Mouse (Mus musculus): Measurements from ENCODE around the gene Klhl42. TPM values are rescaled to one million over a fixed set of nuclear protein-coding genes. Genes with fewer than 3 reads are reported as not detected.
A peak's percentile ranks its signal among the peaks of the same experiment; 100 is the strongest.

The Klhl42 gene
- total RNA-seq, 2 experiments from 2014 or later = 1.7 to 2.2 TPM

GRCm38 (mm10) chr6:147094771-147095170 is 3.6 kb downstream of the Klhl42 start:
- Histone ChIP-seq H3K4me3 (no peak overlapping the region), H3K27ac (no peak overlapping the region)
- intact Hi-C loops (cut with DNase I) = loop anchor here (10.0 kb wide), 1 partner anchor 260 kb away; no protein-coding TSS in a partner anchor
- DNase-seq = no peak
- no peak for TF ChIP-seq CTCF (IDR thresholded peaks at IDR 0.05)

GRCm38 (mm10) chr6:147096109-147096508 is 4.9 kb downstream of the Klhl42 start:
- no peak for DNase-seq
- TF ChIP-seq CTCF (IDR thresholded peaks at IDR 0.05) = no peak
- Histone ChIP-seq H3K4me3 (no peak overlapping the region), H3K27ac (no peak overlapping the region)
- intact Hi-C loops (cut with DNase I) = loop anchor here (10.0 kb wide), 1 partner anchor 261 kb away; no protein-coding TSS in a partner anchor

GRCm38 (mm10) chr6:147096934-147097333 is 5.8 kb downstream of the Klhl42 start:
- intact Hi-C loops (cut with DNase I) = loop anchor here (10.0 kb wide), 1 partner anchor 262 kb away; no protein-coding TSS in a partner anchor
- no peak for TF ChIP-seq CTCF (IDR thresholded peaks at IDR 0.05)
- Histone ChIP-seq H3K4me3 (no peak overlapping the region), H3K27ac (no peak overlapping the region)
- no peak for DNase-seq

- no peak overlapping the region for H3K4me3 ChIP-seq
- no peak for TF ChIP-seq CTCF (IDR thresholded peaks at IDR 0.05)
- intact Hi-C loops (cut with DNase I) = loop anchor here (10.0 kb wide), 1 partner anchor 263 kb away; no protein-coding TSS in a partner anchor
- DNase-seq = no peak
- H3K27ac ChIP-seq = no peak overlapping the region
Observed at GRCm38 (mm10) chr6:147097346-147097929, 6.3 kb downstream of the Klhl42 start.

GRCm38 (mm10) chr6:147099458-147100277 is 8.5 kb downstream of the Klhl42 start:
- H3K27ac ChIP-seq = no peak overlapping the region
- intact Hi-C loops (cut with DNase I) = loop anchor here (5.0 to 10.0 kb wide), 2 partner anchors 82 to 265 kb away; no protein-coding TSS in a partner anchor
- H3K4me3 ChIP-seq = no peak overlapping the region
- no peak for DNase-seq
- TF ChIP-seq CTCF (IDR thresholded peaks at IDR 0.05) = no peak

GRCm38 (mm10) chr6:147102293-147102692 is 11.1 kb downstream of the Klhl42 start:
- TF ChIP-seq CTCF (IDR thresholded peaks at IDR 0.05) = peak; percentile 43
- H3K27ac ChIP-seq = no peak overlapping the region
- intact Hi-C loops (cut with DNase I) = loop anchor here (5.0 kb wide), 1 partner anchor 85 kb away; no protein-coding TSS in a partner anchor
- DNase-seq = no peak
- no peak overlapping the region for H3K4me3 ChIP-seq

GRCm38 (mm10) chr6:147105529-147105928 is 14.3 kb downstream of the Klhl42 start:
- Histone ChIP-seq H3K27ac (no peak overlapping the region), H3K4me3 (no peak overlapping the region)
- DNase-seq = no peak
- intact Hi-C loops (cut with DNase I) = no loop called here
- TF ChIP-seq CTCF (IDR thresholded peaks at IDR 0.05) = no peak

- TF ChIP-seq CTCF (IDR thresholded peaks at IDR 0.05) = no peak
- Histone ChIP-seq H3K4me3 (no peak overlapping the region), H3K27ac (no peak overlapping the region)
- no peak for DNase-seq
- intact Hi-C loops (cut with DNase I) = no loop called here
Observed at GRCm38 (mm10) chr6:147106716-147107115, 15.5 kb downstream of the Klhl42 start.

- Histone ChIP-seq H3K27ac (no peak overlapping the region), H3K4me3 (no peak overlapping the region)
- no peak for TF ChIP-seq CTCF (IDR thresholded peaks at IDR 0.05)
- no peak for DNase-seq
- intact Hi-C loops (cut with DNase I) = no loop called here
Observed at GRCm38 (mm10) chr6:147109283-147109682, 18.1 kb downstream of the Klhl42 start.

GRCm38 (mm10) chr6:147116579-147116978 is 25.4 kb downstream of the Klhl42 start:
- Histone ChIP-seq H3K4me3 (peak overlapping the region; percentile 10; the same call in 1 of the 2 replicates), H3K27ac (no peak overlapping the region)
- DNase-seq = peak; percentile 89
- intact Hi-C loops (cut with DNase I) = loop anchor here (1.0 kb wide), 1 partner anchor 108 kb away; no protein-coding TSS in a partner anchor
- peak; percentile 94 for TF ChIP-seq CTCF (IDR thresholded peaks at IDR 0.05)

- Histone ChIP-seq H3K27ac (no peak overlapping the region), H3K4me3 (no peak overlapping the region)
- no peak for DNase-seq
- intact Hi-C loops (cut with DNase I) = no loop called here
- TF ChIP-seq CTCF (IDR thresholded peaks at IDR 0.05) = no peak
Observed at GRCm38 (mm10) chr6:147117764-147118163, 26.6 kb downstream of the Klhl42 start.

GRCm38 (mm10) chr6:147118190-147118589 is 27.0 kb downstream of the Klhl42 start:
- TF ChIP-seq CTCF (IDR thresholded peaks at IDR 0.05) = no peak
- no peak overlapping the region for H3K27ac ChIP-seq
- no peak overlapping the region for H3K4me3 ChIP-seq
- DNase-seq = no peak
- intact Hi-C loops (cut with DNase I) = no loop called here

GRCm38 (mm10) chr6:147121320-147121719 is 30.1 kb downstream of the Klhl42 start:
- TF ChIP-seq CTCF (IDR thresholded peaks at IDR 0.05) = no peak
- DNase-seq = no peak
- intact Hi-C loops (cut with DNase I) = no loop called here
- Histone ChIP-seq H3K27ac (no peak overlapping the region), H3K4me3 (no peak overlapping the region)

All from gastrocnemius, adult 2 months (tissue).